Mouse (Mus musculus) Muller cell, postnatal 12 days (primary cell): Measurements from ENCODE around the gene 1700123K08Rik.
"Not testable (repeated sequence)": the region's sequence is repeated elsewhere in the genome, so short reads cannot be mapped to it uniquely, and the experiment has no call there.

Experiments
- DNase-seq: peaks from one replicate; pipeline ENCODE4 v3.0.0-alpha.2; 2015; ENCODE audit errors: inconsistent ontology term

1700123K08Rik gene

GRCm38 (mm10) chr5:138564612-138565011, at the start of gene 1700123K08Rik:
Gene 1700123K08Rik (minus strand): TSS chr5:138564712.
- DNase-seq = not testable (repeated sequence)

- DNase-seq = no peak
Measured at GRCm38 (mm10) chr5:138587396-138587795, 22.9 kb upstream of the 1700123K08Rik start.

- no peak for DNase-seq
Measured at GRCm38 (mm10) chr5:138571623-138572022, 7.1 kb upstream of the 1700123K08Rik start.

GRCm38 (mm10) chr5:138552718-138553117, 11.8 kb downstream of the 1700123K08Rik start:
- no peak for DNase-seq

GRCm38 (mm10) chr5:138532491-138532890, 32.0 kb downstream of the 1700123K08Rik start:
- DNase-seq = no peak
